Mouse (Mus musculus) cortical plate, adult 2 months (tissue): Measurements from ENCODE around the gene Tmem102. TPM values are rescaled to one million over a fixed set of nuclear protein-coding genes. Genes with fewer than 3 reads are reported as not detected.
A peak's percentile ranks its signal among the peaks of the same experiment; 100 is the strongest.

ENCODE experiments used
- H3K27ac ChIP-seq: fragments of 200-500 bp; 2 replicates; pipeline ENCODE4 v1.5.1; 2012; ENCODE audit warnings: low read length, control low read depth, inconsistent platforms; ENCODE audit not compliant: insufficient read depth
- H3K4me1 ChIP-seq: fragments of 200-500 bp; 2 replicates; pipeline ENCODE4 v1.6.1; 2011; ENCODE audit warnings: low read length; ENCODE audit not compliant: control insufficient read depth, insufficient read depth
- H3K4me3 ChIP-seq: fragments of 200-500 bp; 2 replicates; pipeline ENCODE4 v1.5.1; 2011; ENCODE audit warnings: mild to moderate bottlenecking, low read length, control low read depth; ENCODE audit not compliant: insufficient read depth
- CTCF ChIP-seq: fragments of 200-500 bp; IDR thresholded peaks from 2 replicates; pipeline ENCODE4 v1.5.1; 2011; ENCODE audit warnings: mild to moderate bottlenecking, control low read depth, low read length; ENCODE audit not compliant: insufficient read depth; ENCODE audit errors: extremely low read depth
- POLR2A ChIP-seq: fragments of 200-500 bp; IDR thresholded peaks from 2 replicates; pipeline ENCODE4 v1.6.1; 2011; ENCODE audit warnings: mild to moderate bottlenecking, low read length, control low read depth; ENCODE audit not compliant: insufficient read depth; ENCODE audit errors: extremely low read depth
- polyA plus RNA-seq: library from polyadenylated mRNA; depleted of rRNA; stranded (reverse); fragments of >200 nt; gene quantifications from 2 replicates; pipeline ENCODE4 v1.2.3, GENCODE M21; 2012

Gene Tmem102
- polyA plus RNA-seq, 1 experiment: not detected

DNA sequence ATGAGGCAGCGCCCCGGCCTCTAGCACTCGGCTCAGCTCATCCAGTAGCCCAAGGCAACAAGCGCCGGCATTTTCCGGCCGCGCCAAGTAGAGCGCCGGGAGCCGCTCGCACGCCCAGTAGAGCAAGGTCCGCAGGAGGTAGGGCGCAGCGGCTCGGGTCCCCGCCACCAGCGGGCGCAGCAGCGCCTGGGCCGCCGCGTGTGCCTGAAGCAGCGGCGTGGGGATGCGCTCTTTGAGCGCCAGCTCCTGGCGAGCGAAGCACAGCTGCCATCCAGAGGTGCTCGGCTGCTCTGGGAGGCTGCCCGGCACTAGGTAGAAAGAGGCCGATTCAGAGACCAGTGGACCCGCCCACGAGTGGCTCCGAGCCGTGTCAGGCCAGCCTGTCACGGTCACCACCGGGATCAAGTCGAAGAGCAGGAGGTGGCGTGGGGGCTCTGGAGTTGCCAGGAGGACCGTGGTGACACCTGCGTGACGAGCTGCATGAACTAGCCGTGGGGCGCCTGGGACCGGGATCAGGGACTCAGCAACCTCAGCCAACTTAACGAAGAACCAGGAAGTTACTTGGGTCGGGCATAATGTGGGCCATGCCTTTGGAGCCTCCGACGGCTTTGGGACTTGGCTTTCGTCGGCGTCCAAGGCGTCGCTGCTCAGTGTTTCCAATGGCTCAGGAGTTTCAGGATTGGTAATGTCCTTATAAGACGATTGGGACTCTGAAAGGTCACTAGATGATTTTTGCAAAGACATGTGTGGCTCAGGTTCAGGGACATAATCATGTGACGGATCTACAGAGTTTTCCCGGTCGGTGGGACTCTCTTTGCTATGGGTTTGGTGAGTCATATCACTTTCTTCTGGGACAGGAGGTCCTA lies 1.4 kb downstream of the Tmem102 start:
- peaks cover 1% of the 10 kb centered on the region; the same call in 1 of the 2 replicates for H3K4me1 ChIP-seq
- peak overlapping the region; percentile 78 for H3K4me3 ChIP-seq
- TF ChIP-seq POLR2A (no peak), CTCF (no peak; the same call in 1 of the 2 replicates)
- H3K27ac ChIP-seq: no peak overlapping the region

DNA sequence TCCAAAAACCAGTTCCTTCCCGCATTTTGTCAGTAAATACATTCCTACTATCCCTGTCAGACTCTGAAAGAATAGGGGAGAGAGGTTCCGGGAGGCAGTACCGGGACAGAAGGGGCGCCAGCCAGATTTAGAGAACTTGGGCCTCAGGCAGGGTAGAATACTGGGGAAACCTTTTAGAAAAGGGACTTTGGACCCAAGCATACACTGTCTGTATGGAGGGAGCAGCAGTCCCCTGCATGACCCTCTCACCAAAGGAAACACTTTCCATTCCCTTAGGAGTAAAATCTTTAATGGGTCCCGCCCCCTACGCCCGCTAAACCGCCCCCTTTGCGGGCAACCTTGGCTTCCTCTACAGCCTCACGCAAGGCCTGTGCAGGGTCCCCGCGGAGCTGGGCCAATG lies 2.1 kb downstream of the Tmem102 start:
- Histone ChIP-seq H3K27ac (no peak overlapping the region), H3K4me3 (peak overlapping the region; percentile 78; the same call in 1 of the 2 replicates), H3K4me1 (peaks cover 1% of the 10 kb centered on the region; the same call in 1 of the 2 replicates)
- TF ChIP-seq POLR2A (no peak), CTCF (no peak)

DNA sequence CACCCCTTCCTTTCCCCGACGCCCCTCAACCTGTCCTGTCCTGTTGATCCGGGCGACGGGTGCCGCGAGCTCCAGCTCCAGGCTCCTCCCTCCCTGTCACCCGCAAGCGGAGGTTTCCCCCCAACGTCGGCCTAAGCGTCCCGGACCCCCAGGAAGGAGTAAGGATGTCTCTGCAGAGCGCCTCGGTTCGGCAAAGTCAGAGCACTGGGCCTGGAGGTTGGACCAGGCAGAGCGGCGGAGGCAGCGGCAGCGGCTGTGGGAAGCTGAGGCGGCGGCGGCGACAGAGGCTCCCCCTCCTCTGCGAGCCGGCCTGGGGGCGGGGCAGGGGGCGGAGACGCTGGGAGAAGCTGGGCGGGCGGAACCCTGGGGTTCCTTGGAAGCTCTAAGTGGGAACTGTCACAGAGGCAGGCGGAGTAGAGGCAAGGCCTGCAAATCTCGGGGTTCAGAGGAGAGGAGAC lies 2.7 kb downstream of the Tmem102 start:
- TF ChIP-seq POLR2A (no peak), CTCF (no peak)
- H3K27ac ChIP-seq: peak overlapping the region; percentile 72
- peaks cover 1% of the 10 kb centered on the region; the same call in 1 of the 2 replicates for H3K4me1 ChIP-seq
- H3K4me3 ChIP-seq: peak overlapping the region; percentile 78

DNA sequence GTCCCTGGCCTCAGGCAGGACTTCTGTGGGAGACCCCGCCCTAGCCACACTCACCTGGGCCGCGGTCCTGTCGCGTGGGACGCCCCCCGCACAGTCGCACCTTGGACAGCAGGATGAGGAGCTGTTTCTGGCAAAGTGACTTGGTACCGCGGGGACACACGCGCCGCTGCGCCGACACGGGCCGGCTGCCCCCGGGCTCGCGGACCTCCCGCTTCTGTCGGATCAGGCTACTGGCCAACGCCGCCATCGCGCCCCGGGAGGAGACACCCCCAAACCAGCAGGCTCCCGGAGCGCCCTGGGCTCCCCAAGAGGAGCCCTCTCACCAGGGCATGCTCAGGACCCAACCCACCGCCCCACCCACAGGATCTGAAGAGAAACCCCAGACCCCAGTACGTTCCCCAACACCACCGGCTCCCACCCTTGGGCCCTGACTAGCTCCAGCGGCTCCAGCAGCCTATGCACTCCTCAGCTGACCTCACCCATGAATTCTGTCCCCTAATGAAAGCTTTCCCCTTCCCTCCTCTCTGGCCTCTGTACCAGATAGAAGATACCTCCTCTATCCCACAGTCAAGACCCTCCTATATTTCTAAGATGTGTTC lies 3.9 kb downstream of the Tmem102 start, which contains the start of gene Fgf11:
TSS of gene Fgf11 (minus strand) at position 479 of the 599 bp plus-strand sequence.
- Histone ChIP-seq H3K4me3 (peak within 1 kb of the TSS; percentile 78), H3K27ac (peak within 1 kb of the TSS; percentile 72), H3K4me1 (peaks cover 1% of the 10 kb centered on the region; the same call in 1 of the 2 replicates)
- no peak for TF ChIP-seq CTCF
- no peak for TF ChIP-seq POLR2A

DNA sequence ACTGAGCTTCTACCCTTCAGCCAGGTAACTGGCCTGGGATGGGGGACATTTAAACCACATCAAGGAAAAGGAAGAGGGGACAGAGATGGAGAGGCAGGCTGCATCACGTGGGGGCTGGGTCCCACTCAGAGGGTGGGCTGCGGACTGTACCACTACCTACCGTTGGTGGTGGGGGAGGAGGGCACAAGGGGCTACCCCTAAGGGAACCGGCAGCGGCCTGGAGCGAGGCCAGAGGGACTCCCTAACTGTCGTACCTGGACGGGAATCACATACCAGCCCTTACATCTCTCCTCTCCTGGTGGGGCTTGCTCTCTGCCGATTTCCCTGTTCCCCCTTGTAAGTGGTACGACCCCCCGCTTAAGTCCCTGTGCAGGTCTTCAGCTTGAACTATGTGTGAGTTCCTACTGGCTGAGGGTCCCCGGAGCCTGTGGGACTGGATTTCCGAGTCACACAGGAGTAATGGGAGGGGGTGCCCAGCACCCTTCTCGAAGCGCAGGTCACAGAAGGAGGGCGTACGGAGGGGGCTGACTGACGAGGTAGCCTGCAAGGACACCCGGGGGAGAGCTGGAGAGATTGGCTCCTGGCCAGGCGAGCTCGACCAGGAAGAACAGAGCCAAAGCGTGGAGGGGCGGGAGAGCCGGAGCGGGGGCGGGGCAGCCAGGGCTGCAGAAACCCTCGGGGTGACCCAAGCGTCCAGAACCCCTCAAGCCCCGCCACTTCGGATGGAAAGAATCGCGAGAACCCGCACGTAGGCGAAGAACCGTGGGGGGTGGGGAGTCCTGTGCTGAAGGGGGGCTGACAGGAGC lies 4.8 kb downstream of the Tmem102 start:
- 0 out of 2 replicates have a peak overlapping the region, but pooled peaks have one; percentile 41 for H3K27ac ChIP-seq
- H3K4me3 ChIP-seq: peak overlapping the region; percentile 78
- no peak; the same call in 1 of the 2 replicates for TF ChIP-seq POLR2A
- peaks cover 1% of the 10 kb centered on the region; the same call in 1 of the 2 replicates for H3K4me1 ChIP-seq

DNA sequence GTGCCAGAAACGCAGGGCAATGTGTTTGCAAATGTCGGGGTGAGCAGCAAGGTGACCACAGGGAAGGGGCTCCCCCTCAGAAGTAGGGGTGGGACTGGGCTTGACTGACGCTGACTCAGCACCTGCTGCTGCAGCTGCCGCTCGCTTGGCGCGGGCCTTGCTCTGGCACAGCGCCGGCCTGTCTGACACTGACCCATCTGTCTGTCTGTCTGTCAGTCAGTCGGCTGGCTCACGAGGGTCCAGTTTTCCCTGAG lies 5.4 kb downstream of the Tmem102 start:
- Histone ChIP-seq H3K4me3 (peak overlapping the region; percentile 78; the same call in 1 of the 2 replicates), H3K4me1 (peaks cover 1% of the 10 kb centered on the region; the same call in 1 of the 2 replicates), H3K27ac (0 out of 2 replicates have a peak overlapping the region, but pooled peaks have one; percentile 41)
- TF ChIP-seq CTCF (no peak), POLR2A (no peak)

DNA sequence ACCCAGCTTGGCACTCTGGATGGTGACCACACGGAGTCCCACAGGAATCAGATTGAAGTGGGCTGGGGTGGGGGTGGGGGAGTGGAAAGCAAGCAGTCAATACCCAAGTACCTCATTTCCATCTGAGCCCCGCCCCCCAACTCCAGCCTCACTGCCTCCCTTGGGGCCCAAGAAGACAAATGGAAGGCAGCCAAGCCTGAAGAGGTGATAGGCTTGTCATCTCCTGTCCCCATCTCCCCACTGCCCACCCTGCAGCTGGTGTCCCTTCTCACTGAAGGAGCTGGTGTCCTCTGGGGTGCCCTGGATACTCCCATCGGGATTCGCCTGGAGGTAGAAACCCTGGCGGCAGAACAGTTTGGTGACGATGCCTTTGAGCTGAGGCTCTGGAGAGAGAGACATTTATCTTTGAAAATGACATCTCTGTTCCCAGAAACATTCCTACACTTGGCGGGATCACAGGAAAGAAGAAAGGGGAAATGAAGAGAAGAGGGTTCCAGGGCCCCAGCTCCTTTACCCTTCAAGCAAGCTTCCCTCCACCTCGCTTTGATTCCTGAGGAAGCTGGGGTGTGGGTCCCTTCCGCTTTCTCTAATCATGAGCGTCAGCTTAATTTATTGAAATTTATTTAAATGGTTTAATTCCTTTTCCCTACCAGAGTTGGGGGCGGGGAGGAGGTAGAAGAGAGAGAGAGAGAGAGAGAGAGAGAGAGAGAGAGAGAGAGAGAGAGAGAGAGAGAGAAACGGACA lies 5.9 kb downstream of the Tmem102 start:
- 0 out of 2 replicates have a peak overlapping the region, but pooled peaks have one; percentile 41 for H3K27ac ChIP-seq
- TF ChIP-seq POLR2A: no peak
- H3K4me1 ChIP-seq: peaks cover 1% of the 10 kb centered on the region; the same call in 1 of the 2 replicates
- H3K4me3 ChIP-seq: peak overlapping the region; percentile 78; the same call in 1 of the 2 replicates

DNA sequence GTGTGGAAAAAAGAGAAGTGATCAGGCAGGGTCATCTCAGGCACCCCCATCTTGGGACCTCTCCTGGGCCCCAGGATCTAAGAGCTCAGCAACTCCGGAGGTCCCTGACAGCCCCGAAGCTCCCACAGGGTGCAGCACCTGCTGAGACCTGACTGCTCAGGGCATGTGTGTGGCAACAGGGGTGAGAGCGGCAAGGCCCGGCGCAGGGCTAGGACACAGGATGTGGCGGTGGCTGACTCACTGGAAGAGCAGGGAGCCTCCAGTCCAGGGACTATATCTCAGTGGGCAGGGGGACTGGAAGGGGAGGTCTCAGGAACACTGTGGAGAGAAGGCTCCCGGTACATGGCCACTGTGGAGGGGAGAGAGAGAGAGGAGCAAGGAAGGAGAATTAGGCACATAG lies 7.5 kb downstream of the Tmem102 start:
- Histone ChIP-seq H3K27ac (no peak overlapping the region), H3K4me3 (no peak overlapping the region), H3K4me1 (peaks cover 1% of the 10 kb centered on the region; the same call in 1 of the 2 replicates)
- TF ChIP-seq CTCF (no peak), POLR2A (no peak)
